Mouse (Mus musculus) cortical plate, adult 2 months (tissue): ENCODE data around the gene Relch.

Experiments
- CTCF ChIP-seq: fragments of 200-500 bp; IDR thresholded peaks from 2 replicates; pipeline ENCODE4 v1.5.1; 2011; ENCODE audit warnings: mild to moderate bottlenecking, control low read depth, low read length; ENCODE audit not compliant: insufficient read depth; ENCODE audit errors: extremely low read depth
- POLR2A ChIP-seq: fragments of 200-500 bp; IDR thresholded peaks from 2 replicates; pipeline ENCODE4 v1.6.1; 2011; ENCODE audit warnings: mild to moderate bottlenecking, low read length, control low read depth; ENCODE audit not compliant: insufficient read depth; ENCODE audit errors: extremely low read depth

GRCm38 (mm10) chr1:105695581-105695980 lies 31.9 kb downstream of the Relch start:
- TF ChIP-seq POLR2A (no peak), CTCF (no peak)
